1 mouse cellular context compared by ENCODE assay signal in genomic region chr8:88648322-88648721, GRCm38 (mm10).
TF ChIP-seq lines count a peak whose summit lies in the region.

No protein-coding gene starts in this region.

TF ChIP-seq in CH12.LX, 34 proteins besides CTCF, POLR2A, EP300 and RAD21 (continued from another document):
- TF ChIP-seq CHD2 (IDR thresholded peaks at IDR 0.05; ENCODE audit: low read length) (peak; percentile 31; the same call in 1 of the 2 replicates), TCF12 (IDR thresholded peaks at IDR 0.05; ENCODE audit: low read depth, low read length) (0 out of 2 replicates have a peak, but pooled peaks have one; percentile 36), NRF1 (IDR thresholded peaks at IDR 0.05; ENCODE audit: low read depth, low read length) (no peak), SIN3A (IDR thresholded peaks at IDR 0.05; ENCODE audit: low read length) (no peak), ZKSCAN1 (IDR thresholded peaks at IDR 0.05; ENCODE audit: borderline replicate concordance, low read depth, low read length) (peak; percentile 83), POLR2AphosphoS2 (IDR thresholded peaks at IDR 0.05; ENCODE audit: low read depth, low read length) (no peak), USF1 (IDR thresholded peaks at IDR 0.05; ENCODE audit: low read depth, low read length) (peak; percentile 79), SMC3 (IDR thresholded peaks at IDR 0.05; ENCODE audit: low read depth, low read length) (no peak), MAFK (IDR thresholded peaks at IDR 0.05; ENCODE audit: insufficient replicate concordance, low read length) (peak; percentile 10; the same call in 1 of the 2 replicates), MAX (IDR thresholded peaks at IDR 0.05; ENCODE audit: low read length) (peak; percentile 50; the same call in 1 of the 2 replicates), CHD1 (IDR thresholded peaks at IDR 0.05; ENCODE audit: low read depth, low read length) (0 out of 2 replicates have a peak, but pooled peaks have one; percentile 30), JUND (conservative IDR thresholded peaks at IDR 0.05; ENCODE audit: low read depth, low read length) (no peak)
